Mouse (Mus musculus): ENCODE measurements around the gene B4galnt3.

DNA sequence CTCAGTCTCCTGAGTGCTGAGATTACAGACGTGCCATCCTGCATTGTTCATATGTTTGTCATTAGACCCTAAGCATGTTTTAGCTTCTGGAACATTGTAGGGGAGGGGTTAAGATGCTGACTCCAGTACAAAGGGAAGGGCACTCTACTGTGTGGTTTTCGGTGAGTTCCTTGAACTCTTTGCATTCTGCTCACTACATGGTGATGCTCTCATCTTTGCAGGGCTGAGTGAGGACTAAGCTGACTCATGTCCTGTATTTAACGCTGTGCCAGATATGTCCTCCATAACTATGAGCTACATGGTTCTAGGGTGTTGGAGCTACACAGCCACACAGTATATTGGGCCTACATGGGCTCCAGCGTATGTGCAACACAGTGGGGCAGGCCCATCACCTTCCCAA is 104.0 kb downstream of the B4galnt3 start:
- TF ChIP-seq POLR2A (IDR thresholded peaks at IDR 0.05; ENCODE audit: insufficient read length, low read depth): no peak
- TF ChIP-seq CEBPB (IDR thresholded peaks at IDR 0.05; ENCODE audit: insufficient read depth, poor library complexity, severe bottlenecking): no peak
- no peak for TF ChIP-seq SRF (IDR thresholded peaks at IDR 0.05; ENCODE audit: control insufficient read depth, insufficient read length, low read depth)
- no peak for TF ChIP-seq MYOD1 (IDR thresholded peaks at IDR 0.05; ENCODE audit: control insufficient read depth in 1 of 3, insufficient read length in 2 of 3, low read depth in 2 of 3)
- no peak for TF ChIP-seq E2F4 (IDR thresholded peaks at IDR 0.05; ENCODE audit: insufficient read depth)
